Mouse (Mus musculus) heart, adult 2 months (tissue): ENCODE data around the gene Sh3tc1.

Experiments
- EP300 ChIP-seq: fragments of 200-500 bp; IDR thresholded peaks from 2 replicates; pipeline ENCODE4 v1.6.1; 2011; ENCODE audit warnings: low read depth, low read length, control low read depth; ENCODE audit not compliant: insufficient read depth
- POLR2A ChIP-seq: fragments of 200-500 bp; IDR thresholded peaks from 2 replicates; pipeline ENCODE4 v1.6.1; 2011; ENCODE audit warnings: mild to moderate bottlenecking, low read depth, low read length, control low read depth; ENCODE audit not compliant: insufficient read depth

GRCm38 (mm10) chr5:35662021-35662545, 77.7 kb downstream of the Sh3tc1 start:
- TF ChIP-seq POLR2A = no peak
- TF ChIP-seq EP300 = no peak
